Mouse (Mus musculus) neural tube, embryonic 12.5 days (tissue): ENCODE data around the gene Rybp. TPM values are rescaled to one million over a fixed set of nuclear protein-coding genes. Genes with fewer than 3 reads are reported as not detected.

Experiments
- ATAC-seq: fragments of 200-750 bp; cut with Nextera tagmentation; 2 replicates; pipeline ENCODE4 v1.8.0; 2017; ENCODE audit warnings: low read depth, mild to moderate bottlenecking, moderate TSS enrichment, moderate library complexity; ENCODE audit not compliant: low FRiP score
- H3K27ac ChIP-seq: fragments of 300-500 bp; sonication (generic); 2 replicates; pipeline ENCODE4 v1.5.1; 2016
- H3K27me3 ChIP-seq: fragments of 300-500 bp; sonication (generic); replicated peaks from 2 replicates; pipeline ENCODE4 v1.6.1; 2016; ENCODE audit warnings: mild to moderate bottlenecking
- H3K36me3 ChIP-seq: fragments of 300-500 bp; sonication (generic); 2 replicates; pipeline ENCODE4 v1.6.1; 2016; ENCODE audit warnings: mild to moderate bottlenecking
- H3K4me1 ChIP-seq: fragments of 300-500 bp; sonication (generic); 2 replicates; pipeline ENCODE4 v1.6.1; 2016
- H3K4me2 ChIP-seq: fragments of 300-500 bp; sonication (generic); replicated peaks from 2 replicates; pipeline ENCODE4 v1.6.1; 2016; ENCODE audit warnings: mild to moderate bottlenecking
- H3K4me3 ChIP-seq: fragments of 300-500 bp; sonication (generic); 2 replicates; pipeline ENCODE4 v1.5.1; 2016
- H3K9ac ChIP-seq: fragments of 300-500 bp; sonication (generic); 2 replicates; pipeline ENCODE4 v1.6.1; 2016; ENCODE audit warnings: mild to moderate bottlenecking
- H3K9me3 ChIP-seq: fragments of 300-500 bp; sonication (generic); 2 replicates; pipeline ENCODE4 v1.6.1; 2016; ENCODE audit warnings: mild to moderate bottlenecking
- WGBS: fragments of 180-500 bp; shearing (Covaris S2); methylation state at CpG from one replicate; pipeline ENCODE4 v1.1.7; 2016; 5-methylcytosine and 5-hydroxymethylcytosine counted together
- polyA plus RNA-seq: library from polyadenylated mRNA; unstranded; fragments of >200 nt; fragmentation: Nextera tagmentation; extraction: Ambion mirVana; gene quantifications from 2 replicates; pipeline ENCODE4 v1.2.1, GENCODE M21; 2016

Rybp gene
- polyA plus RNA-seq, 1 experiment from 2014 or later: 18.5 TPM

- H3K4me2 ChIP-seq: no peak overlapping the region
- no peaks in the 10 kb centered on the region for H3K9me3 ChIP-seq
- H3K27me3 ChIP-seq: no peaks in the 10 kb centered on the region
- no peaks in the 10 kb centered on the region for H3K4me1 ChIP-seq
- no peak overlapping the region for H3K9ac ChIP-seq
- H3K36me3 ChIP-seq: no peaks in the 10 kb centered on the region
- H3K27ac ChIP-seq: no peak overlapping the region
- H3K4me3 ChIP-seq: no peak overlapping the region
- 58% methylated on average over 8 of the region's 8 CpGs for WGBS
- no peak for ATAC-seq
Observed at GRCm38 (mm10) chr6:100314201-100314600, 26.9 kb upstream of the Rybp start.

DNA sequence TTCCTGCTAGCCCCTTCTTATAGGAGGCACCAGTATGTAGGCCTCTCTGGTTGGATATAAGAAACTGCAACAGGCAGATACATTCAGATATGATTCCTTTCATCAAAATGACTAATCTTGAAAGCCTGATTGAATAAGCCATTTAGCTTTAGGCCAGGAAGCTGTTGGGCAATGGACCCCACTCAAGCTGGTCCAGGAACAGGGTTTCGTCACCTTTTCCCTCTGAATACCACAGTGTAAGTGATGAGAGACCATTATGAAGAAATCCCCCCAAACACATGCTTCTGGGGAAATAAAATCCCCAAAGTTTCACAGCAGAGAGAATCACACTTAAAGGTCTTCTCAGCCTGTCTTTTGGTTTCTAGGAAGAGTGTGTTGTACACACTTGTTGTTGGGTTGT, 23.9 kb upstream of the Rybp start:
- WGBS: 88% methylated on average over 1 of the region's 1 CpGs
- Histone ChIP-seq H3K9me3 (no peaks in the 10 kb centered on the region), H3K4me3 (no peak overlapping the region), H3K36me3 (no peaks in the 10 kb centered on the region), H3K4me2 (no peak overlapping the region), H3K27ac (no peak overlapping the region), H3K4me1 (no peaks in the 10 kb centered on the region), H3K27me3 (no peaks in the 10 kb centered on the region), H3K9ac (no peak overlapping the region)
- no peak for ATAC-seq

- no peak overlapping the region for H3K9ac ChIP-seq
- H3K4me3 ChIP-seq: no peak overlapping the region
- ATAC-seq: no peak
- H3K27me3 ChIP-seq: no peaks in the 10 kb centered on the region
- no peak overlapping the region for H3K4me2 ChIP-seq
- H3K27ac ChIP-seq: no peak overlapping the region
- 72% methylated on average over 10 of the region's 10 CpGs for WGBS
- H3K9me3 ChIP-seq: no peaks in the 10 kb centered on the region
- no peaks in the 10 kb centered on the region for H3K4me1 ChIP-seq
- H3K36me3 ChIP-seq: no peaks in the 10 kb centered on the region
Observed at GRCm38 (mm10) chr6:100304831-100305230, 17.5 kb upstream of the Rybp start.

DNA sequence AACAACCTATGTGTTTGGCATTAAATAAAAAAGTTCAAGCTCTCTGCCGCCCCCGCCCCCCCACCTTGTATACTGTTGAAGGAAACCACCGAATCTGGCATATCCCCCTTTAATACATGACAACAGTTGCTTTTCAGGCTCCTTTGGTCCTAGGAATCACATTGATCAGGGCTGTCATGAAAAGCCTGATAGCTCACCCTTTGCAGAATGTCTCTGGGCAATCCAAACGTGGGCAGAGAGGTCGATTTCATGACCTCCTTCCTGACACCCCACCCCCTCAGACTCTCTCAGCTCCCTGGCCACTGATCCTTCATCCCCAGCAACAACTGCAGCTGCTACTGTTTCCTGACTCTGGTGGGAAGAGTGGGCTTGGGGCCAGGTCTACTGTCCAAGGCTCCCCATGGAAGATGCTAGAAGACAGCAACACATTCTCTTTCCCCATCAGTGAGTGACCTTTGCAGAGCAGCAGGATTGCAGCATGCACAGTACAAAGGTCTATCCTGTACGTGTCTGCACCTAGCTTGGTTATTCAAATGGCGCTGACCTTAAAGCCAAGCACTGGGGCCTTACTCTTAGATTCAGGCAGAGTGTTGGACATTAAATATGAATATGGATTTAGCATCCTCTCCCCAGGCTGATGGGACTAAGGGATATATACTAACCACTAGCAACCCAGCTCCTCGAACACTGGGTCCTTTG, 14.3 kb upstream of the Rybp start:
- no peak overlapping the region for H3K4me2 ChIP-seq
- no peaks in the 10 kb centered on the region for H3K36me3 ChIP-seq
- H3K27ac ChIP-seq: no peak overlapping the region
- no peaks in the 10 kb centered on the region for H3K9me3 ChIP-seq
- no peak for ATAC-seq
- no peak overlapping the region for H3K9ac ChIP-seq
- H3K4me3 ChIP-seq: no peak overlapping the region
- H3K27me3 ChIP-seq: no peaks in the 10 kb centered on the region
- WGBS: 66% methylated on average over 8 of the region's 8 CpGs
- no peaks in the 10 kb centered on the region for H3K4me1 ChIP-seq

- H3K4me2 ChIP-seq: no peak overlapping the region
- no peak overlapping the region for H3K27ac ChIP-seq
- ATAC-seq: no peak
- no peaks in the 10 kb centered on the region for H3K27me3 ChIP-seq
- no peaks in the 10 kb centered on the region for H3K36me3 ChIP-seq
- H3K4me3 ChIP-seq: no peak overlapping the region
- no peak overlapping the region for H3K9ac ChIP-seq
- WGBS: 29% methylated on average over 3 of the region's 3 CpGs
- no peaks in the 10 kb centered on the region for H3K9me3 ChIP-seq
- H3K4me1 ChIP-seq: no peaks in the 10 kb centered on the region
Observed at GRCm38 (mm10) chr6:100300831-100301230, 13.5 kb upstream of the Rybp start.

DNA sequence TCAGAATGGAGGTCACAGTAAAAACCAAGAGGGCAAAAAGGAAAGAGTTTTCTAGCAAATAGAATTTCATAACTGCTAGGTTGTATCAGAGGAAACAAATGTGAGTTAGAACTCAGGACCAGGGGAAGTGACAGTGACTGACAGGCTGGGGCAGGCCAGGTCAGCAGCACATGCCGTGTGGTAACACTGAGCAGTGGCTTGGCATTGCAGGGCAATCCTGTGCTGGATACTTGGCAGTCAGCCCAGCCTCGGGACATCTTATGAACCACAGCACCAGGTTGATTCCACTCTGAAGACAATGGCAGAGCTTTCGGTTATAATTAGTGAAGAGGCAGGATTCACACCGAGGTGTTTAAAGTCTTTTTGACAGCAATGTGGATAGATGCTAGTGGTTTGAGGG, 11.7 kb upstream of the Rybp start:
- Histone ChIP-seq H3K27me3 (no peaks in the 10 kb centered on the region), H3K36me3 (no peaks in the 10 kb centered on the region), H3K4me3 (no peak overlapping the region), H3K9ac (no peak overlapping the region), H3K9me3 (no peaks in the 10 kb centered on the region), H3K4me2 (no peak overlapping the region), H3K27ac (no peak overlapping the region), H3K4me1 (no peaks in the 10 kb centered on the region)
- WGBS: 66% methylated on average over 4 of the region's 4 CpGs
- ATAC-seq: no peak

- H3K9me3 ChIP-seq: no peaks in the 10 kb centered on the region
- no peak for ATAC-seq
- no peaks in the 10 kb centered on the region for H3K27me3 ChIP-seq
- H3K27ac ChIP-seq: no peak overlapping the region
- no peak overlapping the region for H3K4me2 ChIP-seq
- H3K36me3 ChIP-seq: no peaks in the 10 kb centered on the region
- H3K4me3 ChIP-seq: no peak overlapping the region
- H3K4me1 ChIP-seq: no peaks in the 10 kb centered on the region
- 91% methylated on average over 8 of the region's 8 CpGs for WGBS
- no peak overlapping the region for H3K9ac ChIP-seq
Observed at GRCm38 (mm10) chr6:100297536-100297935, 10.3 kb upstream of the Rybp start.

DNA sequence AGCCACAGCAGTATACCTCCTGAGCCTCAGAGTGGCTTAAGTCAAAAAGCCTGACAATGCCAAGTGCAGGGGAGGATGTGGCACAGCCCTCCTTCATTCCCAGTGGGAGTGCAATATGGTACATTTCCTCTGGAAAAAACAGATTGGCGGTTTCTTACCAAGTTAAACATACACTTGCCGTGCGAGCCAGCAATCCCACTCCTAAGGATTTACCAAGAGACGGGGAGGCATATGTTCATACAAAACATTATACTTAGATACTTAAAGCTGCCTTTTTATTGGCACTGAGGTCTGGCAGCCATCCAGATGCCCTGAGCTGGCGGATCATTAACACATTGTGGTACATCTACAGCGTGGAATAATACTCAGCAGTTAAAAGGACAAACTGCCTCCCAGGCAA, 5.1 kb upstream of the Rybp start:
- H3K4me2 ChIP-seq: no peak overlapping the region
- peaks cover 25% of the 10 kb centered on the region for H3K27me3 ChIP-seq
- H3K4me1 ChIP-seq: peaks cover 9% of the 10 kb centered on the region; the same call in 1 of the 2 replicates
- no peak overlapping the region for H3K27ac ChIP-seq
- no peaks in the 10 kb centered on the region for H3K9me3 ChIP-seq
- H3K36me3 ChIP-seq: no peaks in the 10 kb centered on the region
- no peak for ATAC-seq
- 93% methylated on average over 6 of the region's 6 CpGs for WGBS
- no peak overlapping the region for H3K4me3 ChIP-seq
- no peak overlapping the region for H3K9ac ChIP-seq

GRCm38 (mm10) chr6:100289058-100289457, 1.8 kb upstream of the Rybp start:
- H3K27me3 ChIP-seq: peaks cover 25% of the 10 kb centered on the region
- no peak for ATAC-seq
- H3K9me3 ChIP-seq: no peaks in the 10 kb centered on the region
- H3K4me2 ChIP-seq: no peak overlapping the region
- H3K36me3 ChIP-seq: no peaks in the 10 kb centered on the region
- no peak overlapping the region for H3K27ac ChIP-seq
- 82% methylated on average over 5 of the region's 5 CpGs for WGBS
- H3K4me3 ChIP-seq: no peak overlapping the region
- H3K4me1 ChIP-seq: peaks cover 18% of the 10 kb centered on the region
- no peak overlapping the region for H3K9ac ChIP-seq

GRCm38 (mm10) chr6:100288730-100289035, 1.4 kb upstream of the Rybp start:
- Histone ChIP-seq H3K4me3 (no peak overlapping the region), H3K9ac (no peak overlapping the region), H3K9me3 (no peaks in the 10 kb centered on the region), H3K4me2 (peak overlapping the region; percentile 92; the same call in 1 of the 2 replicates), H3K4me1 (peaks cover 22% of the 10 kb centered on the region), H3K36me3 (no peaks in the 10 kb centered on the region), H3K27me3 (peaks cover 25% of the 10 kb centered on the region), H3K27ac (no peak overlapping the region)
- WGBS: 58% methylated on average over 4 of the region's 4 CpGs
- ATAC-seq: no peak

DNA sequence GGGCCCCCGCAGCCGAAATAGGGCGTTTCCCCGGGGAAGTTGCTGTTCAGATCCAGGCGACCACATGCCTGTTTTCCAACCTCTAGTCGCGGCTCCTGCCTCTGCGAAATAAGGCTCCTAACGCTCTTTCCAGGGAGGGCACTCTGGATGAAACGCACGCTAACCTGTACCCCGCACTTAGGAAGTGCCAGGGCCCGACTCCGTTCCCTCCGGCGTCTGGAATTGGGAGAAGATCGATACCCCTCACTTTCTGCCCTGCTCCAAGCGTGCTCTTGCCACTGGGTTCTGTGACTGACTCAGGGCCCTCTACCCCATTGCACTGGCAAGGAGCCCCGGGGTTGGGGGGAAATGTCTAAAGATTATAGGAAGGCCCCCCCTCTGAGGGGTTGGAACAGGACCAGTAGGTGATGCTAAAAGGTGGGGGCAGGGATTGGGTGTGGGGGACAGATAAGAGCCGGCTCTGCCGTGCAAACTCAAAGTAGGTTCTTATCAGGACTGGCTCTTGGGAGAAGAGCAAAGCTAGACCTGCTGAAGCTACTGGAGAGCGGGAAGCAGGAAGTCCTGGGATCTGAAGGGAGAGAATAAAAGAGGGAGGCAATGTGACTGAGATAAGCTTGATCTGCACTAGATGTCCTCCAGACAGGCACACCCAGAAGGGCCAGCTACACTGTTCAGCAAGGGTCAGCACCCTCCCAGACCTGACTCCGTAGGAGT, 888 bp upstream of the Rybp start:
- Histone ChIP-seq H3K9me3 (no peaks in the 10 kb centered on the region), H3K9ac (peak overlapping the region; percentile 66), H3K4me3 (peak overlapping the region; percentile 83), H3K4me2 (peak overlapping the region; percentile 92), H3K4me1 (peaks cover 25% of the 10 kb centered on the region), H3K27ac (no peak overlapping the region), H3K36me3 (no peaks in the 10 kb centered on the region), H3K27me3 (peaks cover 25% of the 10 kb centered on the region)
- ATAC-seq: 0 out of 2 replicates have a peak, but pooled peaks have one; percentile 5
- 2% methylated on average over 23 of the region's 23 CpGs for WGBS

DNA sequence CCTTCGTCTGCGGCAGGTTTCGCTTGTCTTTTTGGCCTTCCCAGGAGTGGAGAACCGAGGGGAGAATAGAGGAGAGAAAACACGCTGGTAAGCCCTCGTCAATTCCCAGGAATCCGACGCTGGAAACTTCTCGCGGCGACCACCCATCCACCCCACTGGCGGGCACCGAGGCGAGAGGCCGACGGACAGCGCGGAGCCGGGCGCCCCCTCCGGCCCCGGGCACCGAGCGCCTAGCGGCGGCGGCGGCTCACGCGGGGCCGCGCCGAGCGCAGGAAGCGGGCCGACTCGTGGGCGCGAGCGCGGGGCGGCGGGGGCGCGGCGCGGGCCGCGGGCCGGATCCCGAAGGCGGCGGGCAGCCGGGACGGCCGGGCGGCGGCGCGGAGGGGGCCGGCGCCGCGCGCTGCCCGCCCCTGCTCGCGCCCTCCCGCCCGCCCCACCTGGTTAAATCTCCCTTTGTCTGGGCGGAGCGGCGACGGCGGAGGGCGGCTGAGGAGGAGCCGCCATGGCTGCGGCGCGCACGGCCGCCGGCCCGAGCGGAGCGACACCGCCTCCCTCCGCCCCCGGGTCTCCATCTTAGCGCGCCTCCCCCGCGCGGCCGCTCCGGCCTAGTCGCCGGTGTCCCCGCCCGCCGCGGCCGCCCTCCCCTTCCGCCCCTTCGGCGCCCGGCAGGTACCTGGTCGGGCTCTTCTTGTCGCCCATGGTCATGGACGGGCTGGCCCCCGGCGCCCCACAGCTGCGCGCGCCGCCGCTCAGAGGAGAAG, 532 bp downstream of the Rybp start:
- Histone ChIP-seq H3K4me2 (peak overlapping the region; percentile 83), H3K4me3 (peak overlapping the region; percentile 83), H3K9me3 (no peaks in the 10 kb centered on the region), H3K27ac (peak overlapping the region; percentile 96), H3K4me1 (peaks cover 25% of the 10 kb centered on the region), H3K27me3 (peaks cover 25% of the 10 kb centered on the region), H3K36me3 (no peaks in the 10 kb centered on the region), H3K9ac (peak overlapping the region; percentile 87)
- WGBS: 1% methylated on average over 85 of the region's 117 CpGs
- peak; percentile 77 for ATAC-seq
